Mouse (Mus musculus): ENCODE data around the gene Tmem41b. TPM values are rescaled to one million over a fixed set of nuclear protein-coding genes. Genes with fewer than 3 reads are reported as not detected.
A peak's percentile ranks its signal among the peaks of the same experiment; 100 is the strongest.

Tmem41b gene
- polyA plus RNA-seq, 1 experiment from 2014 or later: 48.4 TPM

DNA sequence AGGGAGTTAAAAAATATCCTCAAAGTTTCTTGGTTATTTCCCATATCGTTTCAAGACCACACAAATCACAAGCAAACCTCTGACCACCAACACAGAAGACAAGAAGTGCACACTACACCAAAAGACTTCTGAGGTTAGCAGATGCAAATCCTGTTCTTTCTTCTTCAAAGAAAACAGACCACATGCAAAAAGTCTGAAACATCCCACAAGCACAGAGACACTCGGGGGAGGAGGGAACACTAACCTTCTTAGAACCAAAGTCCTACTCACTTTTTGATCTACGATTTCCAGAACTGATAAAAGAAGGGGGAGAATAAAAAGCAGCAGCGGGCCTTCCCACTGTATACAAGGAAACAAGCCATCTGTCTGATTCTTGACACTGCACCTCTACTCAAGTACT lies 35.4 kb downstream of the Tmem41b start:
- Histone ChIP-seq H3K9ac (ENCODE audit: low read length) (no peak overlapping the region), H3K4me3 (ENCODE audit: control insufficient read depth in 1 of 2, insufficient read depth in 1 of 2, low read depth in 1 of 2, low read length in 2 of 2) (no peak overlapping the region), H3K4me1 (ENCODE audit: control insufficient read depth in 2 of 2, insufficient read depth in 2 of 2, low read length in 2 of 2) (peaks cover 0 to 28% of the 10 kb centered on the region in 2 experiments; a peak in 2 of 4 replicates), H3K9me3 (ENCODE audit: control insufficient read depth, low read length) (no peaks in the 10 kb centered on the region), H3K27me3 (ENCODE audit: control insufficient read depth, insufficient read depth, low read length) (no peaks in the 10 kb centered on the region), H3K27ac (replicated peaks in 1 of 2; ENCODE audit: control insufficient read depth in 1 of 2, insufficient read depth in 1 of 2, low read depth in 2 of 2, low read length in 2 of 2) (no peak overlapping the region), H3K4me2 (ENCODE audit: low read length) (no peak overlapping the region), H3K36me3 (ENCODE audit: control insufficient read depth, insufficient read depth, low read length) (no peaks in the 10 kb centered on the region)
- 75% methylated on average over 4 of the region's 4 CpGs for WGBS
- ATAC-seq (ENCODE audit: insufficient number of reproducible peaks, insufficient read depth, low FRiP score, low read depth): no peak

DNA sequence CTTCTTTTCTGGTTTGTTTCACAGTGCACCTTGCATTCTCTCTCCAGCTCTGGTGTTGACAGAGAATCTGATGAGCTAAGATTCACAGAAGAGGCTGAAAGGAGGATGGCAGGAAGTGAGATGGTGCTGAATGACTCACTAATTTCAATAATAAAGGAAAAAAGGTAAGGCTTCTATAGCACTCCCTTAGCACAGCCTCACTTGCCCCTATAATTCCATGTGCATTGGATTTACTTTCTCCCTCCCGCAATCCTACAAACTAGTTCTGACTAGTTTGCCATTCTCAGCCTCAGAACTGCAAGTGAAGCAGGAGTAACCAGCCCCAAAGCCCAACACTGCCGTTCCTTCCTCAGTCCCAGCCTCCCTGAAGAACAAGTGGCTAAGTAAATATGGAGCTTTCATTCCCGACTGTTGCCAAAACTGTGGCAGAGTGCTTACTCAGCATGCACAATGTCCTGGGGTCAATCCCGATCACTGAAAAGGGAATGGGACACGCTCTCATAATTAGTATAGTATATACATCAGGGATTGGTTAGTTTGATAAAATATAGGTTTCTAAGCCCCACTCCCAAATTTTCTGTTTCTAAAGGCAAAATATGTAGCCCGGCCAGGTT lies 42.2 kb downstream of the Tmem41b start:
- Histone ChIP-seq H3K4me3 (ENCODE audit: control insufficient read depth in 1 of 2, insufficient read depth in 1 of 2, low read depth in 1 of 2, low read length in 2 of 2) (no peak overlapping the region), H3K4me1 (ENCODE audit: control insufficient read depth in 2 of 2, insufficient read depth in 2 of 2, low read length in 2 of 2) (peaks cover 2 to 28% of the 10 kb centered on the region in 2 experiments), H3K9me3 (ENCODE audit: control insufficient read depth, low read length) (no peaks in the 10 kb centered on the region), H3K27ac (replicated peaks in 1 of 2; ENCODE audit: control insufficient read depth in 1 of 2, insufficient read depth in 1 of 2, low read depth in 2 of 2, low read length in 2 of 2) (peak overlapping the region; percentile 16 to 45; a peak in 2 of 4 replicates), H3K36me3 (ENCODE audit: control insufficient read depth, insufficient read depth, low read length) (peaks cover 4% of the 10 kb centered on the region; the same call in 1 of the 2 replicates), H3K9ac (ENCODE audit: low read length) (0 out of 2 replicates have a peak overlapping the region, but pooled peaks have one; percentile 6), H3K4me2 (ENCODE audit: low read length) (peak overlapping the region; percentile 1; the same call in 1 of the 2 replicates), H3K27me3 (ENCODE audit: control insufficient read depth, insufficient read depth, low read length) (no peaks in the 10 kb centered on the region)
- ATAC-seq (ENCODE audit: insufficient number of reproducible peaks, insufficient read depth, low FRiP score, low read depth): no peak
- WGBS: 41% methylated on average over 6 of the region's 6 CpGs

DNA sequence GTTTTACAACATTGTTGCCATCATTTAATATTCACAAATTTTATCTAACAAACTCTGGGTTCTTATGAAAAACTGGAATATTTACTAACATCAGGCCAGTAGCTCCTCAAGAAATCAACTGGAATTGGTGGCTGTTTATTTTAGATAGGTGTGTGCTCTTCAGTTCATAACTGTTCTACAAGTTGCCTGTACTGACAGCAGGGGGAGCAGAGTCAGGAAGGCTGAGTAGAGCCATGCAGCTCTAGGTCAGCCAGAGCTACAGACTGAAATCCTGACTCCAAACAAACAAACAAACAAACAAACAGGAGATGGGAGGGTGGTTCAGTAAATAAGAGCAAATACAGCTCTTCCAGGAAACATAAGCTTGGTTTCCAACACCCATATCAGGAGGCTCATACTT lies 57.1 kb downstream of the Tmem41b start:
- H3K9me3 ChIP-seq (ENCODE audit: control insufficient read depth, low read length): no peaks in the 10 kb centered on the region
- H3K36me3 ChIP-seq (ENCODE audit: control insufficient read depth, insufficient read depth, low read length): peaks cover 86% of the 10 kb centered on the region
- H3K27ac ChIP-seq (replicated peaks in 1 of 2; ENCODE audit: control insufficient read depth in 1 of 2, insufficient read depth in 1 of 2, low read depth in 2 of 2, low read length in 2 of 2): no peak overlapping the region
- 0 out of 4 replicates have a peak, but pooled peaks cover 0 to 2% of the 10 kb centered on the region in 2 experiments for H3K4me1 ChIP-seq (ENCODE audit: control insufficient read depth in 2 of 2, insufficient read depth in 2 of 2, low read length in 2 of 2)
- H3K9ac ChIP-seq (ENCODE audit: low read length): no peak overlapping the region
- no peaks in the 10 kb centered on the region for H3K27me3 ChIP-seq (ENCODE audit: control insufficient read depth, insufficient read depth, low read length)
- ATAC-seq (ENCODE audit: insufficient number of reproducible peaks, insufficient read depth, low FRiP score, low read depth): no peak
- H3K4me2 ChIP-seq (ENCODE audit: low read length): no peak overlapping the region
- H3K4me3 ChIP-seq (ENCODE audit: control insufficient read depth in 1 of 2, insufficient read depth in 1 of 2, low read depth in 1 of 2, low read length in 2 of 2): no peak overlapping the region

DNA sequence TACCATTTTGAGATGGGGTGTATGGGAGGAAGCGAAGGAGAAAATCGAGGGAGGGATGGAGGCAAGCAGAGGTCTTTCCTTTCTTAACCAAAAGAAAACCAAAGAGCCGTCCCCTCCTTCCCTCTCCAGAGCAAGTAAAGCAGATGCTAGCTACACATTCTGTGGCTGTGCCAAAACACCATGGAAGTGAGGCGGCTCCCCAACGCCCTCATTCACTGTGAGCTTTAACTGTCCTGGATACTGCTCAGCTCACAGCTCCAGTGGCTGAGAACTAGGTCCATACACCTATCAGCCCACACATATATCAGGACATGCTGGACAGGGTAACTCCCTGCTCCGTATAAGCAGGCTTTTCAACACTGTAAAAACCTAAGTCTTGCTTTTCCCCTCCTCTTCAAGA lies 58.4 kb downstream of the Tmem41b start:
- H3K9me3 ChIP-seq (ENCODE audit: control insufficient read depth, low read length): no peaks in the 10 kb centered on the region
- peaks cover 75% of the 10 kb centered on the region for H3K36me3 ChIP-seq (ENCODE audit: control insufficient read depth, insufficient read depth, low read length)
- H3K4me2 ChIP-seq (ENCODE audit: low read length): no peak overlapping the region
- H3K27ac ChIP-seq (replicated peaks in 1 of 2; ENCODE audit: control insufficient read depth in 1 of 2, insufficient read depth in 1 of 2, low read depth in 2 of 2, low read length in 2 of 2): no peak overlapping the region
- H3K4me3 ChIP-seq (ENCODE audit: control insufficient read depth in 1 of 2, insufficient read depth in 1 of 2, low read depth in 1 of 2, low read length in 2 of 2): no peak overlapping the region
- H3K4me1 ChIP-seq (ENCODE audit: control insufficient read depth in 2 of 2, insufficient read depth in 2 of 2, low read length in 2 of 2): 0 out of 4 replicates have a peak, but pooled peaks cover 0 to 8% of the 10 kb centered on the region in 2 experiments
- 90% methylated on average over 6 of the region's 6 CpGs for WGBS
- no peak for ATAC-seq (ENCODE audit: insufficient number of reproducible peaks, insufficient read depth, low FRiP score, low read depth)
- no peaks in the 10 kb centered on the region for H3K27me3 ChIP-seq (ENCODE audit: control insufficient read depth, insufficient read depth, low read length)
- H3K9ac ChIP-seq (ENCODE audit: low read length): no peak overlapping the region

DNA sequence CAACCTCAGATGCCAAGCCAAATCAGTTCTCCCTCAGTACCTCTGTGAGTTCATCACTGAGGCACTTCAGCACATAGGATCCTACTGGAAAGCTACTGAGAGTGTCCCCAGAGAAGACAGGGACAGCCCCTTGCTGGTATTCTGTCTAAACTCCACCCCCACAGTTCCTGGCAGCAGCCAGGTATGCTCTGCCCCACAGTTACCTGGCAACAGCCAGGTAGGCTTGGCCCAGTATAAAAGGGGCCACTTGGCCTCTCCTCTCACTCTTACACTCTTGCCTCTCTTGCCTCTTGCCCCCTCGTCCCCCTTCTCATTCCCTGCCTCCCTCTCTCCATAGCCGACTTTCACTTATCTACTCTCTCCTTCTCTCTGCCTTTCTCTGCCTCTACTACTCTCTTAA lies 61.8 kb downstream of the Tmem41b start:
- no peak for ATAC-seq (ENCODE audit: insufficient number of reproducible peaks, insufficient read depth, low FRiP score, low read depth)
- WGBS: 69% methylated on average over 2 of the region's 2 CpGs

DNA sequence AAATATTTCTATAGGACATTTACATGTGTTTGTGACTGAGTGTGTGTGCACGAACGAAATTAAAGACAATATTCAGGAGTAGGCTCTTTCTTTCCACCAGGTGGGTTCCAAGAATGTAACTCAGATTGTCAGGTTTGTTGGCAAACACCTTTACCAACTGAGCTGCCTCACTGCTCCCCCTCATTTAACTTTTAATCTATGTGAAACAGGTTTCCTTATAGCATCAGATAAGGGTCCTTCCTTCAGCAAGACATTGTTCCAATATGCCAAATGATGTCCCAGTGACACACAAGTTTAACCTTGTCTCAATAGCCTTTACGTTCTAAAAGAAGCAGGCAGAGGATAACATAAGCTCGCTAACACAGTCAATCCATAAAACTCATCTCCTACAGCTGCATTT lies 63.8 kb downstream of the Tmem41b start:
- no peak overlapping the region for H3K4me2 ChIP-seq (ENCODE audit: low read length)
- no peak overlapping the region for H3K4me3 ChIP-seq (ENCODE audit: control insufficient read depth in 1 of 2, insufficient read depth in 1 of 2, low read depth in 1 of 2, low read length in 2 of 2)
- no peak overlapping the region for H3K27ac ChIP-seq (replicated peaks in 1 of 2; ENCODE audit: control insufficient read depth in 1 of 2, insufficient read depth in 1 of 2, low read depth in 2 of 2, low read length in 2 of 2)
- H3K4me1 ChIP-seq (ENCODE audit: control insufficient read depth in 2 of 2, insufficient read depth in 2 of 2, low read length in 2 of 2): 0 out of 4 replicates have a peak, but pooled peaks cover 0 to 8% of the 10 kb centered on the region in 2 experiments
- peaks cover 80% of the 10 kb centered on the region for H3K36me3 ChIP-seq (ENCODE audit: control insufficient read depth, insufficient read depth, low read length)
- H3K9me3 ChIP-seq (ENCODE audit: control insufficient read depth, low read length): no peaks in the 10 kb centered on the region
- no peak overlapping the region for H3K9ac ChIP-seq (ENCODE audit: low read length)
- 88% methylated on average over 4 of the region's 4 CpGs for WGBS
- no peaks in the 10 kb centered on the region for H3K27me3 ChIP-seq (ENCODE audit: control insufficient read depth, insufficient read depth, low read length)
- ATAC-seq (ENCODE audit: insufficient number of reproducible peaks, insufficient read depth, low FRiP score, low read depth): no peak

More for the DNA sequence above, 61.8 kb downstream of the Tmem41b start:
- no peaks in the 10 kb centered on the region for H3K9me3 ChIP-seq (ENCODE audit: control insufficient read depth, low read length)
- H3K36me3 ChIP-seq (ENCODE audit: control insufficient read depth, insufficient read depth, low read length): peaks cover 79% of the 10 kb centered on the region
- H3K27me3 ChIP-seq (ENCODE audit: control insufficient read depth, insufficient read depth, low read length): no peaks in the 10 kb centered on the region
- no peak overlapping the region for H3K9ac ChIP-seq (ENCODE audit: low read length)
- H3K27ac ChIP-seq (replicated peaks in 1 of 2; ENCODE audit: control insufficient read depth in 1 of 2, insufficient read depth in 1 of 2, low read depth in 2 of 2, low read length in 2 of 2): no peak overlapping the region
- H3K4me3 ChIP-seq (ENCODE audit: control insufficient read depth in 1 of 2, insufficient read depth in 1 of 2, low read depth in 1 of 2, low read length in 2 of 2): no peak overlapping the region
- 0 out of 4 replicates have a peak, but pooled peaks cover 0 to 8% of the 10 kb centered on the region in 2 experiments for H3K4me1 ChIP-seq (ENCODE audit: control insufficient read depth in 2 of 2, insufficient read depth in 2 of 2, low read length in 2 of 2)
- H3K4me2 ChIP-seq (ENCODE audit: low read length): no peak overlapping the region

Other genes starting within 250 kb of the Tmem41b start
- 64.2 and 66.1 TPM in 2 replicates for gene Tmem9b, start 234.1 kb downstream of the Tmem41b start, polyA plus RNA-seq (2014; fragmentation: Nextera tagmentation; extraction: Ambion mirVana)
- 0.50 and 0.82 TPM in 2 replicates for gene Nrip3, start 204.9 kb downstream of the Tmem41b start, polyA plus RNA-seq (2014; fragmentation: Nextera tagmentation; extraction: Ambion mirVana)
- gene Scube2, start 121.2 kb downstream of the Tmem41b start, polyA plus RNA-seq (2014; fragmentation: Nextera tagmentation; extraction: Ambion mirVana): 12.2 and 12.4 TPM in 2 replicates
- gene Dennd5a, start 26.5 kb downstream of the Tmem41b start, polyA plus RNA-seq (2014; fragmentation: Nextera tagmentation; extraction: Ambion mirVana): 62.6 and 66.1 TPM in 2 replicates
- gene Ipo7, start 31.3 kb upstream of the Tmem41b start, polyA plus RNA-seq (2014; fragmentation: Nextera tagmentation; extraction: Ambion mirVana): 14.6 and 16.3 TPM in 2 replicates
- 14.3 and 15.9 TPM in 2 replicates for gene Zfp143, start 74.3 kb upstream of the Tmem41b start, polyA plus RNA-seq (2014; fragmentation: Nextera tagmentation; extraction: Ambion mirVana)
- gene Wee1, start 135.1 kb upstream of the Tmem41b start, polyA plus RNA-seq (2014; fragmentation: Nextera tagmentation; extraction: Ambion mirVana): 29.8 and 30.2 TPM in 2 replicates
- 17.8 and 19.0 TPM in 2 replicates for gene Swap70, start 234.8 kb upstream of the Tmem41b start, polyA plus RNA-seq (2014; fragmentation: Nextera tagmentation; extraction: Ambion mirVana)

Data from heart, embryonic 14.5 days (tissue).